Mouse (Mus musculus) G1E (cell line): ENCODE measurements around the gene Pdia3. TPM values are rescaled to one million over a fixed set of nuclear protein-coding genes. Genes with fewer than 3 reads are reported as not detected.

Source experiments
- ATAC-seq: 2 replicates; pipeline ENCODE4 v1.8.0; 2016; ENCODE audit warnings: mild to moderate bottlenecking; ENCODE audit not compliant: insufficient number of reproducible peaks, poor library complexity, low FRiP score, severe bottlenecking; ENCODE audit errors: extremely low read depth
- DNase-seq: peaks from one replicate; pipeline ENCODE4 v3.0.0; 2012; ENCODE audit warnings: low spot score
- H3K27me3 ChIP-seq: 2 replicates; pipeline ENCODE4 v1.6.1; 2012; ENCODE audit warnings: mild to moderate bottlenecking, low read length, inconsistent platforms; ENCODE audit not compliant: insufficient read depth
- H3K36me3 ChIP-seq: replicated peaks from 2 replicates; pipeline ENCODE3; 2012; ENCODE audit warnings: mild to moderate bottlenecking, inconsistent platforms
- H3K4me1 ChIP-seq: 2 replicates; pipeline ENCODE4 v1.6.1; 2012; ENCODE audit warnings: low read depth, low read length, inconsistent platforms, mixed read lengths; ENCODE audit not compliant: insufficient read depth
- H3K4me3 ChIP-seq: 2 replicates; pipeline ENCODE4 v1.5.1; 2012; ENCODE audit warnings: low read depth, mild to moderate bottlenecking, inconsistent platforms, low read length, moderate library complexity, mixed read lengths
- H3K9me3 ChIP-seq: replicated peaks from 2 replicates; pipeline ENCODE4 v1.6.1; 2012; ENCODE audit warnings: inconsistent platforms
- CTCF ChIP-seq: IDR thresholded peaks from 2 replicates; pipeline ENCODE4 v1.5.1; 2012; ENCODE audit warnings: low read depth, low read length, inconsistent platforms, mixed read lengths
- GATA1 ChIP-seq: IDR thresholded peaks from 2 replicates; pipeline ENCODE4 v1.6.1; 2012; ENCODE audit warnings: borderline replicate concordance, low read length, inconsistent platforms, mixed read lengths
- GATA2 ChIP-seq: IDR thresholded peaks from 2 replicates; pipeline ENCODE4 v1.6.1; 2012; ENCODE audit warnings: low read depth, low read length, inconsistent platforms, borderline replicate concordance
- POLR2AphosphoS5 ChIP-seq: IDR thresholded peaks from 2 replicates; pipeline ENCODE4 v1.6.1; 2012; ENCODE audit warnings: low read depth, low read length, inconsistent platforms; ENCODE audit not compliant: insufficient replicate concordance
- TAL1 ChIP-seq: conservative IDR thresholded peaks from 2 replicates; pipeline ENCODE4 v1.6.1; 2012; ENCODE audit warnings: low read depth, low read length, inconsistent platforms, mixed read lengths
- polyA plus RNA-seq: library from polyadenylated mRNA; stranded (reverse); fragments of >175 nt; gene quantifications from 2 replicates; pipeline ENCODE4 v1.2.3, GENCODE M21; 2012
- total RNA-seq, 2 experiments: library from RNA; stranded (forward) in 1 of 2; stranded (reverse) in 1 of 2; fragments of 200-1000 nt in 1 of 2; fragments of >200 nt in 1 of 2; fragmentation: Nextera tagmentation in 1 of 2; gene quantifications; 2 replicates each; pipeline ENCODE4 v1.2.3; 2014 to 2017

The Pdia3 gene
- total and polyA plus RNA-seq, 3 experiments: 104 to 315 (median 233) TPM

DNA sequence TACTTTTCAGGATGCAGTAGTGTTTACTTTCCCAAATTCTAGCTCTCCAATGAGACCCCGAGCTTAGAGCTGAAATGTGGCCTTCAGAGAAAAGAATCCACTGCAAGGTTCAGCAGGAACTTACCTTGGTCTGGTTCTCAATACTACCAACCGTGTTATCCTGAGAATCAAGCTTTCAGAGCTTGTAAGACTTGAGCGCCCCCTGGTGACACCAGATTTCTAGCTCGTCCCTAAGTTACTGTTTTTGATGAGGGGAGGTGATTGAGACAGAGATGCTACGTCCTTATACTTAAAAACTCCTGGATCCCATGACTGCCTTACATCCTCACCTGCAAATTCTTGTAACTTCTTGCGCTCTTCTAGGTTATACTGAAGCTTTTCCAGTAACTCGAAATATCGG lies 17.0 kb upstream of the Pdia3 start:
- H3K9me3 ChIP-seq: no peaks in the 10 kb centered on the region
- ATAC-seq: no peak
- H3K27me3 ChIP-seq: no peaks in the 10 kb centered on the region
- no peak for DNase-seq
- H3K4me1 ChIP-seq: no peaks in the 10 kb centered on the region
- H3K4me3 ChIP-seq: no peak overlapping the region
- no peak for TF ChIP-seq POLR2AphosphoS5
- TF ChIP-seq TAL1: no peak
- peak; percentile 19; the same call in 1 of the 2 replicates for TF ChIP-seq CTCF
- no peaks in the 10 kb centered on the region for H3K36me3 ChIP-seq

DNA sequence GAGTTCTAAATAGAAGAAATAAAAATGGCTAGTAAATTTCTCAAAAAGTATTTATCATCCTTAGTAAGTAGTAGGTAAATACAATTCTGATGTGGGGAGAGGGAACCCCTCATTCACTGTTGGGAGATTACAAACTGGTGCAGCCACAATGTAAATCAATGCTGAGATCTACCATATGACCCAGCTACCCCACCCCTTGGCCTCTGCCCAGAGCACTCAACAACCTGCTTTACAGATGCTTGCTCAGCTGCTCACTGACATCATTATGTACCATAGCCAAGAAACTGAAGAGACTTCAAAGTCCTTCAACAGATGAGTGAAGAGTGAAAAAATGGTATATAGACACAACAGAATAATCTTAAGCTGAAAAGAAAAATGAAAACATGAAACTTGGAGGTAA lies 10.3 kb upstream of the Pdia3 start:
- ATAC-seq: no peak
- no peaks in the 10 kb centered on the region for H3K4me1 ChIP-seq
- no peaks in the 10 kb centered on the region for H3K27me3 ChIP-seq
- H3K9me3 ChIP-seq: no peaks in the 10 kb centered on the region
- no peaks in the 10 kb centered on the region for H3K36me3 ChIP-seq
- H3K4me3 ChIP-seq: no peak overlapping the region
- TF ChIP-seq TAL1 (no peak), POLR2AphosphoS5 (no peak), GATA1 (no peak), CTCF (no peak), GATA2 (no peak)
- no peak for DNase-seq

DNA sequence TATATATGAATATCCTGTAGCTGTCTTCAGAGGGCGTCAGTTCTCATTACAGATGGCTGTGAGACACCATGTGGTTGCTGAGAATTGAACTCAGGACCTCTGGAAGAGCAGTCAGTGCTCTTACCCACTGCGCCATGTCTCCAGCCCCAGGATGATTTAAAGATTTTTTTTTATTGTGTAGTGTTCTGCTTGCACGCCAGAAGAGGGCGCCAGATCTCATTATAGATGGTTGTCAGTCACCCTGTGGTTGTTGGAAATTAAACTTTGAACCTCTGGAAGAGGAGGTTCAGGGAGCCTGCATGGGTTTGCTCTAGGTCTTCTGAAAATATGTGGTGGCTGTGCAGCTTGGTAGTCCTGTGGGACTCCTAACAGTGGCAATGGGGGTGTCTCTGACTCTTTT lies 5.4 kb upstream of the Pdia3 start:
- ATAC-seq (no peak), DNase-seq (no peak)
- no peaks in the 10 kb centered on the region for H3K9me3 ChIP-seq
- TF ChIP-seq POLR2AphosphoS5 (no peak), GATA1 (no peak), CTCF (no peak), GATA2 (no peak), TAL1 (no peak)
- no peaks in the 10 kb centered on the region for H3K27me3 ChIP-seq
- peaks cover 9% of the 10 kb centered on the region for H3K36me3 ChIP-seq
- no peak overlapping the region for H3K4me3 ChIP-seq
- peaks cover 16% of the 10 kb centered on the region for H3K4me1 ChIP-seq

DNA sequence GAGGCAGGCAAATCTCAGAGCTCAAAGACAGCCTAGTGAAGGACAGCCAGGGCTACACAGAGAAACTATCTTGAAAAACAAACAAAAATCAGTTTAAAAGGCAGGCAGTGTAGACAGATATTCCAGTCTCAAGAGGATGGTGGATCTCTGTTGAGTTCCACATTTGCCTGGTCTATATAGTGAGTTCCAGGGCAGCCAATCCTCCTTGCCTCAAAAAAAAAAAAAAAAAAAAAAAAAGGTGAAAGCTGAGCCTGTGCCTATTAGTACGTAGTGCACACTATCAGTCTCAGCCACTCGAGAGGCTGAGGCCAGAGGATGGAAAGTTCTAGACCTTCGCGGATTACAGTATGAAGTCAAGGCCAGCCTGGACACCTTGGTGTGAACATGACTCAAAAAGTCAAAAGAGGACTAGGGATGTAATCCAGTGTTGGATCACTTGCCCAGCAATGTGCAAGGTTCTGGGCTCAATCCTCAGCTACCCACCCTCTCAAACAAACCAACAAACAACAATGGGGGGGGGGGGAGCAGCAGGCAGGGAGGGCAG lies 660 bp upstream of the Pdia3 start:
- ATAC-seq (no peak), DNase-seq (no peak)
- Histone ChIP-seq H3K4me3 (peak overlapping the region; percentile 97), H3K9me3 (no peaks in the 10 kb centered on the region), H3K4me1 (peaks cover 38% of the 10 kb centered on the region), H3K27me3 (no peaks in the 10 kb centered on the region), H3K36me3 (peaks cover 28% of the 10 kb centered on the region)
- TF ChIP-seq GATA2 (no peak), POLR2AphosphoS5 (no peak), CTCF (no peak), TAL1 (no peak), GATA1 (no peak)

DNA sequence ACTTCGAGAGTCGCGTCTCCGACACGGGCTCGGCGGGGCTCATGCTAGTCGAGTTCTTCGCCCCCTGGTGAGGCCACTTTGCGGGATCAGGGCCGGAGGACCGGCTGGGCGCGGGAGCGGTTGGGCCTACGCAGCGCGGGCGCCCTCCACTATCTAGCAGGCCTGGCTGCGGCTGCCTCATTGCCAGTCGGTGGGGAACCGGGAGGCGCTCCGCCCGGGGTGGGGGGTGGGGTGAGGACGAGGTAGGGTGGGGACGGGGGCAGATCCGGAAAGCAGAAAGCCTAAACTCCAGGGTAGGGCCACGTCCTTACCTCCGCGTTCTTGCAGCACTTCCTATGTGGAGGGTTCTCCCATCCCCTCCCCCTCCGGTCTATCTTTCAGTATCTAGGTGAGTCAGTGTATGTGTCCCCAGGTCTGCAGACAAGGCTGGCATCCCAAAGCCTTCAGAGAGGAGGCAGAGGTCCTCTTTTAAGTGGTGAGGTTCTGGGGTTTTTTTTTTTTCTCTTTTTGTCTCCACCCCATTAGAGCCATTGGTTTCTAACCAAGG lies 637 bp downstream of the Pdia3 start:
- ATAC-seq: no peak

DNA sequence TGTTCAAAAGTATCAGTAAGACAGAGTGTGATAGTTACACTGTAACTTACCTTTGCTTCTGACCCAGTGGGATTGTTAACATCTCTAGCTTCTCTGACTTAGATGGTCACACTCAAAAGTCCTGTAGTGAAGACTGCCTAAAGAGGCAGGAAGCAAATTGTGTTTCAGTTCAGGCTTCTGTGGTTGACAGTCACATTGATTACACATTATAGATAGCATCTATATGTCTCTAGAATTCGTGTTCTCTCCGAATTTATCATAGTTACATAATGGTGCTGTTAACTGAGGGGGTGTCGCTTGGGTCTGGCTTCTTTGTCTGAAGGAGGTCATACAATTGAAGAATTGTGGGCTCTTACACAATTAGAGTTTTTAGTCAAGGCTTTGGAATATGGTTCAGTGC lies 1.5 kb downstream of the Pdia3 start:
- Histone ChIP-seq H3K4me3 (peak overlapping the region; percentile 97; the same call in 1 of the 2 replicates), H3K4me1 (peaks cover 44% of the 10 kb centered on the region)

More for the DNA sequence above, 637 bp downstream of the Pdia3 start:
- H3K36me3 ChIP-seq: peaks cover 41% of the 10 kb centered on the region
- peak; percentile 57 for DNase-seq
- H3K27me3 ChIP-seq: no peaks in the 10 kb centered on the region
- H3K4me3 ChIP-seq: peak overlapping the region; percentile 97
- H3K9me3 ChIP-seq: no peaks in the 10 kb centered on the region
- H3K4me1 ChIP-seq: peaks cover 41% of the 10 kb centered on the region
- TF ChIP-seq POLR2AphosphoS5 (no peak), TAL1 (no peak), GATA2 (no peak), CTCF (no peak), GATA1 (no peak)

More for the DNA sequence above, 1.5 kb downstream of the Pdia3 start:
- TF ChIP-seq TAL1: no peak
- TF ChIP-seq GATA2: no peak
- no peak for TF ChIP-seq CTCF
- no peak for TF ChIP-seq GATA1
- TF ChIP-seq POLR2AphosphoS5: no peak
- ATAC-seq: no peak
- no peak for DNase-seq
- Histone ChIP-seq H3K36me3 (peaks cover 46% of the 10 kb centered on the region), H3K27me3 (no peaks in the 10 kb centered on the region), H3K9me3 (no peaks in the 10 kb centered on the region)
